Mouse (Mus musculus): ENCODE results near the gene Xxylt1. TPM values are rescaled to one million over a fixed set of nuclear protein-coding genes. Genes with fewer than 3 reads are reported as not detected.

Xxylt1 gene
- 10.8 and 11.6 TPM in 2 replicates for polyA plus RNA-seq (2015; fragmentation: Nextera tagmentation; extraction: Ambion mirVana)

DNA sequence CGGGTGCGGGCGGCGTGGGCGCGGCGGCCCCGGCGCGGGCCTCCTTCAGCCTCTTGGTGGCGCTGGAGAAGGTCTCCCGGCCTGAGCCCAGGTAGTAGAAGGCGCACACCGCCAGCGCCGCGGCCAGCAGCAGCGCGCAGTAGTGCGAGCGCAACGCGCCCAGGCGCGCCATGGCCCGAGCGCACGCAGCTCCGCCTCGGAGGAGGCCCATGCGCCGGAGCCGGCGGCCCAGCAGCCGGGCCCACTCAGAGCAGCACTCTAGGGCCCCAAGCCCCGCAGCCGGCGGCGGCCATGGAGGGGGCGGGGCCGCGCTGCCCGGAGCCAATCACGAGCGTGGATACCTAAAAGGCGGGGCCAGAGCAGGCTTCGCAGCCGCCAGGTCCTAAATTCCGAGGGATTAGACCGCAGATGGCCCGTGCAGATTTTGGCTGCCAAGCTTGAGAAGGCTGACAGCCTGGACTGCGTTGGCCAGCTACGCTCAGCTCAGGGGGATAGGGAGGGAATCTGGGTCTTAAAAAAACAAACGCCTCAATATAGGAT is at the start of gene Xxylt1:
TSS of gene Xxylt1 (minus strand) at position 308 of the 540 bp plus-strand sequence.
- Histone ChIP-seq H3K36me3 (0 out of 2 replicates have a peak, but pooled peaks cover 2% of the 10 kb centered on the region), H3K4me3 (peak within 1 kb of the TSS; percentile 81), H3K4me2 (peak within 1 kb of the TSS; percentile 93), H3K9ac (peak within 1 kb of the TSS; percentile 84), H3K27ac (peak within 1 kb of the TSS; percentile 91), H3K9me3 (no peaks in the 10 kb centered on the region), H3K4me1 (replicated peaks) (peaks cover 20% of the 10 kb centered on the region), H3K27me3 (no peaks in the 10 kb centered on the region)
- under 1% methylated on average over 54 of the region's 54 CpGs for WGBS
- peak; percentile 99 for ATAC-seq (ENCODE audit: low FRiP score)

DNA sequence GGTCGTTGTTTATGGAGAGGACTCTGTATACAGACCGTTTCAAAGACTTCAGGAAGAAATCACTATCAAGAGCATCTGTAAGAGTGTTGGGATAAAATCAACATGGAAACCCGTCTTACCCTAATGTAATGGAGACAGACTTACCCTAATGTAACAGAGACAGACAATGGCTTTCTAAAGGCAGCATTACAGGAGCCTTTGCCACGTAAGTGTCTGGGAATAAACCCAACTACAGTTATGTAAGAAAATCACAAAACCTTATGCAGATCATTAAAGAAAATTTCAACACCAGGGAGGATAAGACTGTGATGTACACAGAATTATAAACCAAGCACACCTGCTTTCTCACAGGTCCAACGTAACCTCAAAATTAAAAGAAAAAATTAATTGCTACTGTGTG is 46.9 kb upstream of the Xxylt1 start:
- Histone ChIP-seq H3K27me3 (no peaks in the 10 kb centered on the region), H3K4me3 (no peak overlapping the region), H3K36me3 (peaks cover 44% of the 10 kb centered on the region), H3K9ac (no peak overlapping the region), H3K4me2 (no peak overlapping the region), H3K9me3 (no peaks in the 10 kb centered on the region), H3K27ac (no peak overlapping the region), H3K4me1 (replicated peaks) (peaks cover 6% of the 10 kb centered on the region; the same call in 1 of the 2 replicates)
- no peak for ATAC-seq (ENCODE audit: low FRiP score)
- 91% methylated on average over 5 of the region's 5 CpGs for WGBS

DNA sequence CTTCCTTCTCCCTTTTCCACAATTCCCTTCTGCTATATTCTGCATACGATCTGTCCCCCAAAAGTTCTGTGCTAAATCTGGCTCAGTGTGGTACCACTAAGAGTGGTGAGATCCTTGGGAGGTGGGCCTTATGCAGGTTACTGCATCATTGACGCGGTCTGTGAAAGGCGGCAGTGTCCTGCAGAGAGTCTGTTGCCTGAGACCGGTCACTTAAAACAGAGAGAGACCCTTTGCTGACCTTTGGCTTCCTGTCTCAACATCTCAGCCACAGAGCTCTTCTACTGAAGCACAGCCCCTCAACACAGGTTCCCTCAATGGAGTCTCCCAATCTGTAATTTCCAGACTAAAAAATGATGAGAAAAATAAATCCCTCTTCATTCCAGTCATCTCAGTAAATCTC is 43.8 kb upstream of the Xxylt1 start:
- no peak for ATAC-seq (ENCODE audit: low FRiP score)
- Histone ChIP-seq H3K4me2 (no peak overlapping the region), H3K36me3 (peaks cover 55% of the 10 kb centered on the region), H3K27me3 (no peaks in the 10 kb centered on the region), H3K9me3 (no peaks in the 10 kb centered on the region), H3K4me3 (no peak overlapping the region), H3K4me1 (replicated peaks) (peaks cover 6% of the 10 kb centered on the region; the same call in 1 of the 2 replicates), H3K9ac (no peak overlapping the region), H3K27ac (no peak overlapping the region)
- WGBS = 64% methylated on average over 5 of the region's 5 CpGs

DNA sequence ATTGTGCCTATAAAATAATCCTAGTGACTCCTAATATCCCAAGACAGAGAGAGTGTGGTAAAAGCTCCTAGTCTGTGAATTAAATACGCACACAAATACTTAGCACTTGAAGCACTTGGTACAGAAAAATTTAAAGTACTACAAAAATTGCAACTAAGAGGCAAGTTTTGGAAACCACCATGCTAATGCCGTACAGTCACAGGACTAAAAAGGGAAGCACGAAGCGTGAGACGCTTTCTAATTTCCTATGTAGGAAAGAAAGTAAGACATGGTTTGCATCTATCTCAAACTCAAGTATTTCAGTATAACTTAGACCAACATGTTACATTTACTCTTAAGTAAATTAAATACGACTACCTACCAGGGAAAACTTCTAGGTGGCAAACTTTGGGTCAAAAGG is 40.4 kb upstream of the Xxylt1 start:
- no peak for ATAC-seq (ENCODE audit: low FRiP score)
- 97% methylated on average over 6 of the region's 6 CpGs for whole genome bisulfite sequencing

DNA sequence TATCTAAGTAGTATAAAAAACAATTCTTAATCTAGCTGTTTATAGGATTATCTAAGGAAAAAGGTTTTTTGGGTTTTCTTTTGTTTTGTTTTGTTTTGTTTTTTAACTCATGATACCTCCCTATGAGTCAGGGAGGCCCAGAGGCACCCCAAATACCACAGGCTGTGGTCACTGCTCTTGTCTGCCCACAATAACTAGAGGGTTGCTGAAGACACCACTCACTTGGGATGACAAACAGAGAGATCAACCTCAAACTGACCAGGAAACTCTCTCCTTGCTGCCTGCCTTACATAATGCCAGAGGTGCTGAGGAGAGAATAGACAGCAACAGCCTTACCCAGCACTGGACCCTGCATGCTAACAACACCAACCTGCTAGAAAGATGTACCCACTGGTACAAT is 32.4 kb upstream of the Xxylt1 start:
- Histone ChIP-seq H3K27ac (no peak overlapping the region), H3K27me3 (no peaks in the 10 kb centered on the region), H3K4me3 (no peak overlapping the region), H3K4me2 (no peak overlapping the region), H3K36me3 (peaks cover 51% of the 10 kb centered on the region), H3K9me3 (no peaks in the 10 kb centered on the region), H3K4me1 (replicated peaks) (no peaks in the 10 kb centered on the region), H3K9ac (no peak overlapping the region)
- ATAC-seq (ENCODE audit: low FRiP score) = no peak

More for the DNA sequence above, 40.4 kb upstream of the Xxylt1 start:
- Histone ChIP-seq H3K27ac (no peak overlapping the region), H3K27me3 (no peaks in the 10 kb centered on the region), H3K4me1 (replicated peaks) (no peaks in the 10 kb centered on the region), H3K36me3 (peaks cover 36% of the 10 kb centered on the region), H3K9me3 (no peaks in the 10 kb centered on the region), H3K9ac (no peak overlapping the region), H3K4me2 (no peak overlapping the region), H3K4me3 (no peak overlapping the region)

DNA sequence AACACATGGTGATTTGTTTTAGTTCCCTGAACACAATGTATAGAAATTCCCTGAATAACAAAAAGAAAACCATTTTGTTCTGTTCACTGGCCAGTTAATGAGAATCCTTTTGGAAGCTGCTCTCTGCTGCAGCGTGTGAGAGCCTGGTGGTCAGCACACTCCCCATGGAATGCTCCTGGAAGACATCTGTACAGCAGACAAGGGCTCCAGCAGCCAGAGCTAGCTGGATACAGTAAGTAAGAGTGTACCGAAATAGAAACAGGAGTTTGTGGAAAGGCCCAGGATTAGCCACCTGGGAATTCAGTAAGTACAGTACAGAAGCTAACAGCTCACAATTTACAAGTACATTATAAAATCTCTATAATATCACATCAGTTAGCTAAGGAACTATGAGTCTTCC is 20.1 kb upstream of the Xxylt1 start:
- Histone ChIP-seq H3K27ac (no peak overlapping the region), H3K9me3 (no peaks in the 10 kb centered on the region), H3K4me1 (replicated peaks) (no peaks in the 10 kb centered on the region), H3K4me2 (no peak overlapping the region), H3K27me3 (no peaks in the 10 kb centered on the region), H3K36me3 (peaks cover 58% of the 10 kb centered on the region), H3K4me3 (no peak overlapping the region), H3K9ac (no peak overlapping the region)
- WGBS = 84% methylated on average over 2 of the region's 2 CpGs
- ATAC-seq (ENCODE audit: low FRiP score) = no peak

DNA sequence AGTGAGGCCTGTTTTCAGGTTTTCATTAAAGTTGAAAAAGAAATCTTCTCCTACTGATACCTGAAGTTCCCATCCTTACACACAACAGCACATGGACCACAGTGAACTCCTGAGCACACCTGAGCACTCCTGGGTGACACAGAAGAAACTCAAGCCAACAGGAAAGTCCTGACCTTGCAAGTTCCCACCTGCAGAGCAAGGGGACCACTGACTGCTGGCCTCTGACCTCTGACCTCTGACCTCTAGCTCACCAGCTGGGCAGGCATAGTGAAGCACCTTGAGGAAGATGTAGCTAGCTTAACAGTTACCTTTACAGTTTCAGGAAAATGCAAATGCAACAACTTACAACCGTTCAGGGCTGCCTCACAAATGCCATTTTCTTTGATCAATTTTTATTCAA is 18.7 kb upstream of the Xxylt1 start:
- Histone ChIP-seq H3K27ac (no peak overlapping the region), H3K4me3 (no peak overlapping the region), H3K9ac (no peak overlapping the region), H3K9me3 (no peaks in the 10 kb centered on the region), H3K4me2 (no peak overlapping the region), H3K4me1 (replicated peaks) (no peaks in the 10 kb centered on the region), H3K27me3 (no peaks in the 10 kb centered on the region), H3K36me3 (peaks cover 54% of the 10 kb centered on the region)
- WGBS = 71% methylated on average over 1 of the region's 1 CpGs
- no peak for ATAC-seq (ENCODE audit: low FRiP score)

DNA sequence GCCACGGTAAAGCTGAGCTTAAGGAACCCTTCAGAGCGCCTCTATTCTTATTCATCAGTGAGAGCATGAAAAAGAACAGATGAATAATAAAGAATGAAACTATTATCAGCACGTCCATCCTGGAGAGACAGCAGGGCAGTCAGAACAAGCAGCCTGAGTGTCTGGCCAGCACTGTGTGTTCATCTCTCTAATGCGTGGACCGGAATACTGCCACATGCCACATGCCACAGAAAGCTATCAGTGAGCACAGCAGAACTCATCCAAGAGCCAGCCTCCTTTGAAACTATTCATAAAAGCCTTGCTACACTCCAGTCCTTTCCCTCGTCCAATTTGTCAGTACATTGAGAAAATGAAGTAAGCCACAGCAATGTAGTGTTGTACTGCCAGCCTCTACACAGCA is 12.8 kb upstream of the Xxylt1 start:
- H3K4me1 ChIP-seq (replicated peaks) = no peaks in the 10 kb centered on the region
- H3K27me3 ChIP-seq = no peaks in the 10 kb centered on the region
- H3K36me3 ChIP-seq = peaks cover 12% of the 10 kb centered on the region
- 41% methylated on average over 6 of the region's 6 CpGs for WGBS
- H3K9ac ChIP-seq = no peak overlapping the region
- no peak for ATAC-seq (ENCODE audit: low FRiP score)
- H3K4me3 ChIP-seq = no peak overlapping the region
- H3K27ac ChIP-seq = no peak overlapping the region
- H3K9me3 ChIP-seq = no peaks in the 10 kb centered on the region
- no peak overlapping the region for H3K4me2 ChIP-seq

DNA sequence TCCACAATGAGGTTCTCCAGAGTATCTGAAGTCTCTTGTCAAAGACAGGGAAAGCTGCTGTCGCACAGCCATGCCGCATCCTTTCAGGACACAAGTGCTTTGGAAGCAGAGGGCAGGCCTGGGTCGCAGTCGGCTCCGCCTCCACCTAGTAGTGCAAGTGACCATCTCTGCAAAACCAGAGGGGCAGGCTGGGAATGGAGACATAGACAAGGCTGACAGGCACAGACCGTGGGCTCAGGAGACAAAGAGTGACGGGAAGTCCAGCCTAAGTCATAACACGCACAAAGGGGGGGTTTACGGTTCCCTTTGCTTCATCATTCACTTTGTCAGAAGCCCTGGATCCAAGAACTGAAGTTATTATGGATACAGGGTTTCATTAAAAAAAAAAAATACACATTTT is 12.0 kb upstream of the Xxylt1 start:
- H3K4me1 ChIP-seq (replicated peaks) = no peaks in the 10 kb centered on the region
- H3K9ac ChIP-seq = no peak overlapping the region
- H3K27ac ChIP-seq = no peak overlapping the region
- WGBS = 25% methylated on average over 9 of the region's 9 CpGs
- H3K4me3 ChIP-seq = no peak overlapping the region
- H3K27me3 ChIP-seq = no peaks in the 10 kb centered on the region
- ATAC-seq (ENCODE audit: low FRiP score) = no peak
- peaks cover 6% of the 10 kb centered on the region; the same call in 1 of the 2 replicates for H3K36me3 ChIP-seq
- H3K4me2 ChIP-seq = no peak overlapping the region
- no peaks in the 10 kb centered on the region for H3K9me3 ChIP-seq

DNA sequence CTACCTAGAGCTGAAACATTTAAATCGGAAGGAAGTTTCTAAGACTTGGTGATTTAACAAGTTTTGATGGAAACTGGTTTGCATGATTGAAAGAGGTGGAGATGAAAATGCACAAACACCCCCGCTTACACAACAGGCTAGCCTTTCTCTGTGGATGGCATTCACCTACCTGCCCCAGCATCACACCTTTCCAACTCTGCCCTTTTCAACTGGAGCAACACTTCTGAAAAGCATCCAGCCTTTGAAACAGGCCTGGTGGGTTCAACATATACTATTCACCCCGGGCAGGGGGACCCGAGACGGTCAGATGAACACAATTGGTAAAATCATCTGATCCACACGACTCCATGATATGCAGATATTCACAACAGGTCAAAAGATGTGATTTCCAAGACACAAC is 659 bp upstream of the Xxylt1 start:
- no peak for ATAC-seq (ENCODE audit: low FRiP score)
- H3K27me3 ChIP-seq = no peaks in the 10 kb centered on the region
- H3K9ac ChIP-seq = no peak overlapping the region
- H3K27ac ChIP-seq = no peak overlapping the region
- WGBS = 77% methylated on average over 6 of the region's 6 CpGs
- H3K4me2 ChIP-seq = peak overlapping the region; percentile 93; the same call in 1 of the 2 replicates
- peaks cover 20% of the 10 kb centered on the region for H3K4me1 ChIP-seq (replicated peaks)
- no peak overlapping the region for H3K4me3 ChIP-seq
- 0 out of 2 replicates have a peak, but pooled peaks cover 2% of the 10 kb centered on the region for H3K36me3 ChIP-seq
- no peaks in the 10 kb centered on the region for H3K9me3 ChIP-seq

DNA sequence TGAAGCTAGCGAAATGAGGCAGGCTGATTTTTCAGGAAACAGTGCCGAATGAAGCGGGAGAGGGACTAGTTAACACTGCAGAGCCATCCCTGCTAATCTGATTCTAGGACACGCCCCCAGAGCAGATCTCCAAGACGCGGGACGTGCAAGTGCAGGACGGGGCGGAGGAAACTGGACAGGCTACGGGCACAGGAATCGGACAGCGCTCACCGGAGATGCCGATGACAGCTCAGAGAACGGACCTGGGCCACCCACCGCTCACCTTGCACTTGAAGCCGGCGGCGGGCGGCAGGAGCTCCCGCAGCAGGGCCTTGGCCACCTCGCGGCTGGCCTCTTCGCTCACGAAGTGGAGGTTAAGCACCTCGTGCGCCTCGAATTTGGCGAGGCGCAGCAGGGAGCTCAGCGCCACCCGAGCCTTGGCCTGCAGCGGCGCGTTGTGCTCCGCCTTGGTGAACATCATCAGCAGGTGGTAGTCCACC is 620 bp downstream of the Xxylt1 start:
- H3K27ac ChIP-seq = peak overlapping the region; percentile 91
- H3K9ac ChIP-seq = peak overlapping the region; percentile 84
- 0 out of 2 replicates have a peak, but pooled peaks cover 2% of the 10 kb centered on the region for H3K36me3 ChIP-seq
- H3K4me2 ChIP-seq = peak overlapping the region; percentile 93
- no peaks in the 10 kb centered on the region for H3K9me3 ChIP-seq
- peaks cover 20% of the 10 kb centered on the region for H3K4me1 ChIP-seq (replicated peaks)
- H3K4me3 ChIP-seq = peak overlapping the region; percentile 81
- WGBS = under 1% methylated on average over 36 of the region's 36 CpGs
- no peaks in the 10 kb centered on the region for H3K27me3 ChIP-seq
- ATAC-seq (ENCODE audit: low FRiP score) = peak; percentile 71

DNA sequence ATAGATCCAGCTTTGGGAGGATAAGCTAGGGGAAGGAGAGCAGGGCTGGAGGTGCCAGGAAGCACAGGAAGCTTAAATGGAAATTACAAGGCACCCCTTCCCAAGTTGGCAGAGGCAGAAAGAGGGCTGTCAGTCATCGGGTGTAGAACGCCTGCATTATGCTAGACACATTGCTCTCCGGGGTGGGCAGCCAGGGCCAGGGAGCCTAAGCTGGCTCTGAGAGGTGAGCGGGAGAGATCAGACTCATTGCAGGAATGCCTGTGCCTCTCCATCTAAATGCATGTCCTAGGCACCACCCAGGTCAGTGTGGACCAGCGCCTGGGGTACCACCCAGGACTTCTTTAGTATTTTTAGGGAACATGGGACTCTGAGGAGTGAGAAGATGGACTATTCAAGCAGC is 3.8 kb downstream of the Xxylt1 start:
- no peaks in the 10 kb centered on the region for H3K9me3 ChIP-seq
- ATAC-seq (ENCODE audit: low FRiP score) = no peak
- WGBS = 88% methylated on average over 5 of the region's 5 CpGs
- H3K9ac ChIP-seq = no peak overlapping the region
- H3K27ac ChIP-seq = no peak overlapping the region
- no peak overlapping the region for H3K4me3 ChIP-seq
- H3K27me3 ChIP-seq = no peaks in the 10 kb centered on the region
- H3K4me2 ChIP-seq = no peak overlapping the region
- H3K4me1 ChIP-seq (replicated peaks) = peaks cover 20% of the 10 kb centered on the region
- H3K36me3 ChIP-seq = 0 out of 2 replicates have a peak, but pooled peaks cover 2% of the 10 kb centered on the region

DNA sequence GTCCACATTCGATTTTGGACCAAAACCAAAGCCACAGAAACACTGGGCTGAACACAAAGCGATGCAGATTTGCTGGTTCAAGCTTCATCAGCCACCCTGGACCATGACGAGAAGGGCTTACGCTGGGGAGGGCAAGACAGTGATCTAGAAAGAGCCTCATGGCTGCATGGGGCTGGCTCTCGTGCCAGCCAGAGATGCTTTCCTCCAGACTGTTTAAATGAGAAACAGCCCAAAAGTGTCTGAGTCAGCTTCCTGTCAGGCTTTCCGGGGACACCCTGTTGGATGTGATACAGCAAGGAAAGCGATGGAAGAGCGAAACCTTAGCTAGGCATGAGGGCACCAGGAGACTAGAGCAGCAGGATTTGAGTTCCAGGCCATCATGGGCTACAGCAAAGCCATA is 4.8 kb downstream of the Xxylt1 start:
- peaks cover 15% of the 10 kb centered on the region for H3K4me1 ChIP-seq (replicated peaks)
- no peak overlapping the region for H3K27ac ChIP-seq
- H3K36me3 ChIP-seq = 0 out of 2 replicates have a peak, but pooled peaks cover 2% of the 10 kb centered on the region
- H3K9me3 ChIP-seq = no peaks in the 10 kb centered on the region
- no peaks in the 10 kb centered on the region for H3K27me3 ChIP-seq
- no peak for ATAC-seq (ENCODE audit: low FRiP score)
- H3K4me3 ChIP-seq = no peak overlapping the region
- H3K9ac ChIP-seq = no peak overlapping the region
- 89% methylated on average over 8 of the region's 8 CpGs for WGBS
- H3K4me2 ChIP-seq = no peak overlapping the region

Data from hindbrain, embryonic 13.5 days (tissue).